Comparison of ENCODE assay signal across 8 mouse cellular contexts in the genomic region with DNA sequence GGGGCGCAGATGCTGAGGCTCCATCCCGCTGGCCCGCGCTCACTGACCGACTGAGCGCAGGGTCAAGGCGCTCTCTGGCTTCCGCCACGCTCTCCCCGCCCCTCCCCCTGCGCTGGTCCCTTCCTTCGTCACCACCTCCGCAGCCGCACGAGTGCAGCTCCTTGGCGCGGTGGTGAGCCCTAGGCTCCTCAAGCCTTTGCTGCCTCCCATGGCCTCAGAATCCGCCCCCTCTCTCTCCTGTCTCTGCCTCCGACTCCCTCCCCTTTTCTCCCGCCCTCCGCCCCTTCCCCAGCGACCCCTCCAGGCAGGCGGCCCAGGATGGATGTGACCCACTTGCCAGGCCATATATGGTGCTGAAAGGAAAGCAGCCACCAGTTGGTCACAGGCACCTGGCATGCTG. TPM values are rescaled to one million over a fixed set of nuclear protein-coding genes. Genes with fewer than 3 reads are reported as not detected.
DNase-seq lines count a peak whose midpoint lies in the region; ATAC-seq and TF ChIP-seq lines count a peak whose summit lies in the region.
"Not testable (repeated sequence)": the region's sequence is repeated elsewhere in the genome, so short reads cannot be mapped to it uniquely, and the experiment has no call there.

A gene (minus strand): TSS at position 111 of the 400 bp plus-strand sequence.

- H3K4me1 ChIP-seq in forebrain, embryonic 15.5 days; heart, postnatal 0 days (ENCODE audit: control insufficient read depth, insufficient read depth); kidney, embryonic 15.5 days; limb, embryonic 14.5 days (ENCODE audit: control insufficient read depth, insufficient read depth, low read length); midbrain, embryonic 12.5 days; stomach, embryonic 14.5 days (ENCODE audit: control insufficient read depth, insufficient read depth, low read length): not testable (repeated sequence)

- not testable (repeated sequence) for H3K36me3 ChIP-seq in forebrain, embryonic 15.5 days; heart, postnatal 0 days (replicated peaks; ENCODE audit: control insufficient read depth, insufficient read depth, low read length); kidney, embryonic 15.5 days; limb, embryonic 14.5 days (ENCODE audit: control insufficient read depth, insufficient read depth, low read length); midbrain, embryonic 12.5 days; stomach, embryonic 14.5 days (ENCODE audit: control insufficient read depth, insufficient read depth, low read length)

- H3K27me3 ChIP-seq in forebrain, embryonic 15.5 days; heart, postnatal 0 days (ENCODE audit: control insufficient read depth, insufficient read depth, low read length); kidney, embryonic 15.5 days; limb, embryonic 14.5 days (ENCODE audit: control insufficient read depth, insufficient read depth, low read length); midbrain, embryonic 12.5 days; stomach, embryonic 14.5 days (ENCODE audit: control insufficient read depth, insufficient read depth, low read length): not testable (repeated sequence)

- not testable (repeated sequence) for H3K9me3 ChIP-seq in forebrain, embryonic 15.5 days; heart, postnatal 0 days (replicated peaks; ENCODE audit: control insufficient read depth, low read length); kidney, embryonic 15.5 days (replicated peaks); limb, embryonic 14.5 days (ENCODE audit: control insufficient read depth, low read length); midbrain, embryonic 12.5 days; stomach, embryonic 14.5 days (ENCODE audit: control insufficient read depth, low read depth, low read length)

- peak within 1 kb of the TSS; percentile 48 for H3K4me3 ChIP-seq in forebrain, embryonic 15.5 days
- peak within 1 kb of the TSS; percentile 44 for H3K4me3 ChIP-seq in heart, postnatal 0 days (ENCODE audit: low read depth, low read length)
- H3K4me3 ChIP-seq in kidney, embryonic 15.5 days (replicated peaks), result peak within 1 kb of the TSS; percentile 46
- H3K4me3 ChIP-seq in limb, embryonic 14.5 days (replicated peaks; ENCODE audit: low read length), result peak within 1 kb of the TSS; percentile 32
- peak within 1 kb of the TSS; percentile 53 for H3K4me3 ChIP-seq in midbrain, embryonic 12.5 days
- peak within 1 kb of the TSS; percentile 34 for H3K4me3 ChIP-seq in stomach, embryonic 14.5 days (ENCODE audit: low read depth, low read length)

- not testable (repeated sequence) for ATAC-seq in forebrain, embryonic 15.5 days (replicated peaks); heart, postnatal 0 days (ENCODE audit: insufficient read depth, low read depth); kidney, embryonic 15.5 days (replicated peaks; ENCODE audit: low FRiP score); limb, embryonic 14.5 days (ENCODE audit: low FRiP score, low read depth); midbrain, embryonic 12.5 days (ENCODE audit: low FRiP score, low read depth); stomach, embryonic 14.5 days (ENCODE audit: insufficient number of reproducible peaks, insufficient read depth, low FRiP score, low read depth)

- not testable (repeated sequence) for TF ChIP-seq EP300 in heart, postnatal 0 days (IDR thresholded peaks at IDR 0.05; ENCODE audit: low read depth)

- DNase-seq in ES-CJ7 (ENCODE audit: low read depth, low spot score), result peak; percentile 30
- peak; percentile 16 for DNase-seq in cerebellum, adult 9-11 months
- not testable (repeated sequence) for DNase-seq in heart, postnatal 0 days (ENCODE audit: low spot score); limb, embryonic 14.5 days (ENCODE audit: low spot score)

- under 1% methylated on average over 20 of the region's 23 CpGs for WGBS in forebrain, embryonic 15.5 days
- WGBS in heart, postnatal 0 days, result 6% methylated on average over 18 of the region's 23 CpGs
- WGBS in kidney, embryonic 15.5 days, result 2% methylated on average over 17 of the region's 23 CpGs
- WGBS in limb, embryonic 14.5 days, result 0% methylated on average over 5 of the region's 23 CpGs
- under 1% methylated on average over 21 of the region's 23 CpGs for WGBS in midbrain, embryonic 12.5 days
- 0% methylated on average over 15 of the region's 23 CpGs for WGBS in stomach, embryonic 14.5 days

- TF ChIP-seq POLR2A in limb, embryonic 14.5 days (IDR thresholded peaks at IDR 0.05; ENCODE audit: borderline replicate concordance, extremely low read depth, insufficient read depth, insufficient read length), result not testable (repeated sequence)

- H3K27ac ChIP-seq in forebrain, embryonic 15.5 days (replicated peaks); heart, postnatal 0 days (ENCODE audit: low read depth); kidney, embryonic 15.5 days; limb, embryonic 14.5 days (replicated peaks; ENCODE audit: low read depth, low read length); midbrain, embryonic 12.5 days (replicated peaks); stomach, embryonic 14.5 days (ENCODE audit: low read length): not testable (repeated sequence)

- TF ChIP-seq CTCF in heart, postnatal 0 days (IDR thresholded peaks at IDR 0.05; ENCODE audit: low read depth), result not testable (repeated sequence)

- H3K4me2 ChIP-seq in forebrain, embryonic 15.5 days (replicated peaks), result peak within 1 kb of the TSS; percentile 84
- peak within 1 kb of the TSS; percentile 67 for H3K4me2 ChIP-seq in heart, postnatal 0 days (ENCODE audit: low read depth, low read length)
- H3K4me2 ChIP-seq in kidney, embryonic 15.5 days, result peak within 1 kb of the TSS; percentile 79
- H3K4me2 ChIP-seq in limb, embryonic 14.5 days (replicated peaks; ENCODE audit: low read depth, low read length, severe bottlenecking), result peak within 1 kb of the TSS; percentile 54
- H3K4me2 ChIP-seq in midbrain, embryonic 12.5 days (replicated peaks), result peak within 1 kb of the TSS; percentile 73
- peak within 1 kb of the TSS; percentile 62 for H3K4me2 ChIP-seq in stomach, embryonic 14.5 days (replicated peaks; ENCODE audit: low read depth, low read length)

- H3K9ac ChIP-seq in forebrain, embryonic 15.5 days (replicated peaks), result peak within 1 kb of the TSS; percentile 50
- not testable (repeated sequence) for H3K9ac ChIP-seq in heart, postnatal 0 days (replicated peaks; ENCODE audit: low read depth, low read length); kidney, embryonic 15.5 days
- H3K9ac ChIP-seq in limb, embryonic 14.5 days (ENCODE audit: low read depth, low read length, severe bottlenecking), result peak within 1 kb of the TSS; percentile 28; the same call in 1 of the 2 replicates
- H3K9ac ChIP-seq in midbrain, embryonic 12.5 days (replicated peaks), result peak within 1 kb of the TSS; percentile 51
- 0 out of 2 replicates have a peak within 1 kb of the TSS, but pooled peaks have one; percentile 18 for H3K9ac ChIP-seq in stomach, embryonic 14.5 days (replicated peaks; ENCODE audit: low read depth, low read length)

RNA-seq across cellular contexts. Expression of the gene that starts here (rescaled TPM):
- polyA plus RNA-seq in forebrain, embryonic 15.5 days (2015; fragmentation: Nextera tagmentation; extraction: Ambion mirVana), result 1.4 and 1.6 TPM in 2 replicates
- total RNA-seq in heart, postnatal 0 days (2014; rRNA removed; ENCODE audit: low replicate concordance), result not detected in 2 replicates
- 0.22 and 0.23 TPM in 2 replicates for polyA plus RNA-seq in heart, postnatal 0 days (2015; fragmentation: Nextera tagmentation; extraction: Ambion mirVana)
- polyA plus RNA-seq in kidney, embryonic 15.5 days (2015; fragmentation: Nextera tagmentation; extraction: Ambion mirVana), result 0.32 and 0.39 TPM in 2 replicates
- 0.44 and 0.49 TPM in 2 replicates for polyA plus RNA-seq in limb, embryonic 14.5 days (2012; rRNA removed)
- 0.10 TPM in 1 of 2 replicates, not detected in the other for polyA plus RNA-seq in limb, embryonic 14.5 days (2014; fragmentation: Nextera tagmentation; extraction: Ambion mirVana)
- polyA plus RNA-seq in midbrain, embryonic 12.5 days (2016; fragmentation: Nextera tagmentation; extraction: Ambion mirVana), result 0.69 and 1.0 TPM in 2 replicates
- polyA plus RNA-seq in stomach, embryonic 14.5 days (2014; fragmentation: Nextera tagmentation; extraction: Ambion mirVana), result 0.91 and 1.1 TPM in 2 replicates
